Mouse (Mus musculus) spleen, postnatal 4 days (tissue): ENCODE results near the gene 4930518I15Rik.
"Not testable (repeated sequence)": the region's sequence is repeated elsewhere in the genome, so short reads cannot be mapped to it uniquely, and the experiment has no call there.

Source experiments
- DNase-seq, 2 experiments: peaks; one replicate each; pipeline ENCODE4 v3.0.0; 2022; ENCODE audit warnings: low spot score in 2 of 2

The 4930518I15Rik gene

GRCm38 (mm10) chr2:156857835-156858234, at the start of gene 4930518I15Rik:
4930518I15Rik (minus strand) TSS chr2:156857946.
- no peak for DNase-seq

GRCm38 (mm10) chr2:156905931-156906330, 48.2 kb upstream of the 4930518I15Rik start:
- not testable (repeated sequence) for DNase-seq

- DNase-seq = peak in 1 of 2 experiments; percentile 57
Measured at GRCm38 (mm10) chr2:156904976-156905717, 47.4 kb upstream of the 4930518I15Rik start.

GRCm38 (mm10) chr2:156903367-156903766, 45.6 kb upstream of the 4930518I15Rik start:
- DNase-seq = no peak

GRCm38 (mm10) chr2:156902411-156902810, 44.7 kb upstream of the 4930518I15Rik start:
- DNase-seq = not testable (repeated sequence)

DNA sequence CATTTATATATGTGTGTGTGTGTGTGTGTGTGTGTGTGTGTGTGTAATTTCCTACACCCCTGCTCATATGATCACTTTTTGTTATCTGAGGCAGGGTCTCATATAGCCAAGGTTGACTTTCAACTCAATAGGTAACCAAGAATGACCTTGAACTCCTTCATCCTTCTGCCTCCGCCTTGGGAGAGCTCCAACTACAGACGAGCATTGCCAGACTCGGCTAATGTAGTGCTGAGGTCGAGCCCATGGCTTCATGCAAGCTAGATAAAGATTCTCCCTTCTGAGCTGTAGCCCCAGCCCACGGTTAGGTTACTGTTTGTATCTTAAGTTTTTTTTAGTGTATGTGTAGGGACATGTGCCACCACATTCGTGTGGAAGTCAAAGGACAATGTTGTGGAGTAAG, 44.1 kb upstream of the 4930518I15Rik start:
- no peak for DNase-seq

DNA sequence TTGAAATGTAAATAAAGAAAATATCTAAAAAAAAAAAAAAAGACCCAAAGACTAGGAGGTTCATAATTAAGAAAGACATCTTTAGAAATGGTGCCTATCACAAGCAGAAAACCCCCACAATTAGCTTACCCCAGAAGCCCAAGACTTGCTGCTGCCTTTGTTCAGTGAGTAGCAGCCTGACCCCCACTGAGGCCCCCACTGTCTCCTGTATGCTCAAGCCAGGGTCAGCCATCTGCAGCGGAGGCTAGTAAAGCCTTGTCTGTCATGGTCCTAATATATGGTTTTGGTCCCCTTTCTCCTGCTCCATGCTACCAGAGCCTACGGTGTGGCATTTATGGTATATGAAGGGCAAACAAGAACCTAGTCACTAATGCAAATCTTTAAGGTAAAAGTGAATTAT, 43.6 kb upstream of the 4930518I15Rik start:
- DNase-seq = peak in 1 of 2 experiments; percentile 49

- DNase-seq = peak in 1 of 2 experiments; percentile 40
Measured at GRCm38 (mm10) chr2:156899184-156899583, 41.4 kb upstream of the 4930518I15Rik start.

DNA sequence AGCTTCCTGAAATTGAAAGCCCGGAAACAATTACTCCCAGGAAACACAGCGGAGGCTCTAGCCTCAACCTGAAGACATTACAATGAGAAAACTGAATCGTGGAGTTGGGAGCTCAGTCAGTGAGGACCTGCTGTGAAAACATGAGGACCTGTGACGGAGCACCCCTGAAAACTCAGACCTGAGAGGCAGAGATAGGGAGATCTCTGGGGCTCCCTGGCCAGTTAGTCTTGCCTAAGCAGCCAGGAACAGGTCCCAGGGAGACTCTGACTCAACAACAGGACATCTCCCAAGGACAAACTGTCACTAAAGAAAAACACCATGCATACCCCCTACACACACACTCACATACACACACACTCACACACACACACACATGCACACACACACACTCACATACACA, 40.6 kb upstream of the 4930518I15Rik start:
- DNase-seq = peak in 1 of 2 experiments; percentile 38

DNA sequence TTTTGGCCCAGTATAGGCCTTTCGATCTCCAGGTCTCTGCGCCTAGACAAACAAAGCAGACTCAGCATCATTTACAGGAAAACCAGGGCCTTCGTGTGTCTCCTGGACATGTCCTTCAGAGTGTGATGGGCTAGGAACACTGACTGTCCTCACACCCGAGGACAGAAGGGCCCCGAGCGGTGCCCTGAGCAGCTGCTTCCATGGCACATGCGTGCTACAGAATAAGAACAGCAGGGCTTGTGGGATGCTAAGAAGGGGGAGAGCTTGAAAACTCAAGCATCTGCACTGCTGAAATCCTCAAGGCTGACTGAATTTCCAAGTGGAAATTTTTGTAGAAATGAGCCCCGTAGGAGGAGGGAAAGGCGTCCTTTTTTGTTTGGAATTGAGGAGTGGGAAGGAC, 39.3 kb upstream of the 4930518I15Rik start:
- no peak for DNase-seq

DNA sequence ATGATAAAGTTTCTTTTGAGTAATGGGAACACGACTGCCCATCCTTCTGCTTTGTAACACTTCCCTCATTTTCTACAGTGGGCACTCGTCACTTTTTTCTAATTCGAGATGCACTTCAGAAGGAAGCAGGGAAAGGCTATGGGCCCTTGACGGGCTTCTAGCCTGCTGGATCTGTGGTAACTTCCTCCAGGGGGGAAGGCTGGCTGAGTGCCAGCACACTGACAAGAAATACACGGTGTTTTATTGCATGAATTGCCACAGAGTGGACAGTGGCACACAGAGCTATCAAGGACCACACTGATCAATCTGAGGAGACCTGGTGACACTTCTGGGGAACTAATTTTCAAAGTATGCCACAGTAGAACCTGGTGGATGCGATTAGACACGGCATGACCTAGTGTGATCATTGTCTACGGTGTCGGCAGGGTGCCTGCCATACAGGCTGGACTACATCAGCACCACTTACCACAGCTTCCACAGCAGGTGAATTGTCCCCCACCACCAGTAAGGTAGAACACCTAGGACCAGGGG, 38.7 kb upstream of the 4930518I15Rik start:
- DNase-seq = peak in 1 of 2 experiments; percentile 55

GRCm38 (mm10) chr2:156894496-156895265, 36.9 kb upstream of the 4930518I15Rik start:
- peak in 1 of 2 experiments; percentile 51 for DNase-seq

- DNase-seq = no peak
Measured at GRCm38 (mm10) chr2:156892821-156893220, 35.1 kb upstream of the 4930518I15Rik start.

- no peak for DNase-seq
Measured at GRCm38 (mm10) chr2:156892240-156892639, 34.5 kb upstream of the 4930518I15Rik start.

- no peak for DNase-seq
Measured at GRCm38 (mm10) chr2:156888490-156888889, 30.7 kb upstream of the 4930518I15Rik start.

DNA sequence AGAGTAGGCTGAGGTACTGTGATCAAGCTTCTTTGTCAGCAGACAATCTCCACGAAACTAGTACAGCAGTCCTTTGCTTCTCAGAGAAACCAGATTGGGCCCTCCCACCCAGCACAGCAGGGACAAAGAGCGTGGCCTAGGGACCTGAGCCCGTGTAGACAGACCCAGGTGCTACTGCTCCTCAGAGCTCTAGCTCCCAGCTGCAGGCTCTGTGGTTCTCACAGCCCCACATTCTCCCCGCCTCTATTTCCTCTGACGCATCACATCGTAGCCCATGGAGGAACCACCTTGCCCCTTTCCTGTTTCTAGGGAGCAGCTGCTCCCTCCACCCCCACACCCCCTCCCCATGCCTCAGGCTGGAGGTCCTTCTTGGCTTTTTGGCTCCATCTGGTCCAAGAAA, 29.3 kb upstream of the 4930518I15Rik start, which contains the start of gene Sla2:
Sla2 (minus strand) TSS at position 176 of the 400 bp plus-strand sequence.
- DNase-seq = no peak

DNA sequence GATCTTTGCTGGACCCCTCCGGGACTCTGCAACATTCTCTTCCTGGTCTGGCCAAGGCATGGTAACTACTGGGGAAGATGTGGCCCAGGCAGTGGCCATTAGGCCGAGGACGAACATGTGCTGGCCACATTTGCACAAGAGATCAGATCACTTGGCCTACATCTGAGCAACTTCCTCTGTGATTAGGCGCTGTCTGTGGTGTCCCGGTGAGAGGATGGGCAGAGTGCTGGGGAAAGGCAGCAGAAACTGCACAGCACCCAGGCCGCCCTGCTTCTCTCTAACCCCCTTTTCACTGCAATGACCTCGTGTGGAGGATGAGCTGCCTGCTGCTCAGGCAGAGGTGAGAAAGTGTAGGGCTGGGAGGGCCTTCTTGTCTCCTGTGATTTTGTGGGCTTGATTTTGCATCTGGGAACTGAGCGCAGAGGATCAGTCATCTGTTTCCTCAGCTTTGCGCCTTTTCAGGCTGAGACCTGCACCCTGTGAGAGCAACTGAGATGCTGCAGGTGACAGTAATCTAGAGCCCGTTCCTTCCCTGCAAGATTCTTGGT, 28.4 kb upstream of the 4930518I15Rik start:
- no peak for DNase-seq

DNA sequence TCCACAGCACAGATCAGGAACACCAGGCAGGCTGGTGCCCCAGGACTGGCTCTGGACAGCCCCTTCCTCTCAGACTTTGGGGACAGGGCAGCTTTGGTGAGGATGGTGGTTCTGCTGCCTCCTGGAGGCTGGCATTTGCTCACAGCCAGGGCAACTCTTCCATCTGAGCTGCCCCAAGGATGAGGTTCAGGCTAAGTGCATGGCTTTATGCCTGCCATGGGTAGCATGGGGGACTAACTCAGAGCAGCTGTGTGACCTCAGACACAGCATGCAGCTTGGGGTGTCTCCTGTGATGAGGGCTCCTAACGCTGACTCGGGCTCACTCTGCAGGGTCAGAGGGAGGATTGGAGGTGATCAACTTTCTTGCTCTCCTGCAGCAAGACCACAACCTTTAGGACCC, 27.9 kb upstream of the 4930518I15Rik start:
- DNase-seq = not testable (repeated sequence)

- DNase-seq = no peak
Measured at GRCm38 (mm10) chr2:156884396-156885211, 26.9 kb upstream of the 4930518I15Rik start.

- DNase-seq = peak; percentile 40 to 68
Measured at GRCm38 (mm10) chr2:156882431-156883001, 24.8 kb upstream of the 4930518I15Rik start.

DNA sequence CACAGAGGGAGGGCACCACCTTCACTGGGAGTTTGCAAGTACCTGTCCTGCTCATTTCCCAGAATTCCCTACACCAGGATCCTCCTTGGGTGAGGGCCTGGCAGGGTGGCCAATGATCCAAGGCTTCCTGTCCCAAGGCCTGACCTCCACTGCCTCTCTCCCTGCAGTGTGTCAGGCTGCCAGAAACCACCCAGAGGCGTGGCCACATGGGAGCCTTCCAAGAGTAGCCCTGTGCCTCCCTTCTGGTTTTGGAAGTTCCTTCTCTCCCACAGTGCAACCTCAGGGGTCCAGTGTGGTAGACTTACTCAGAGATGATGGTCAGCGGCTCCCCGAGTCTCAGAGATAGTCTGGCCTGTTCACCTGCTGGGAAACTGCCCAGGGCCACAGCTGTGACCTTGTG, 21.8 kb upstream of the 4930518I15Rik start:
- no peak for DNase-seq
